Mouse (Mus musculus) kidney, postnatal 0 days (tissue): ENCODE measurements around the gene Foxa2. TPM values are rescaled to one million over a fixed set of nuclear protein-coding genes. Genes with fewer than 3 reads are reported as not detected.

ENCODE experiments used
- ATAC-seq: fragments of 200-750 bp; cut with Nextera tagmentation; replicated peaks from 2 replicates; pipeline ENCODE4 v1.8.0; 2017; ENCODE audit warnings: low read depth, moderate number of reproducible peaks, moderate TSS enrichment, moderate library complexity; ENCODE audit not compliant: low FRiP score
- DNase-seq: peaks from one replicate; pipeline ENCODE4 v3.0.0-alpha.2; 2016; ENCODE audit warnings: low spot score
- H3K27ac ChIP-seq: fragments of 300-500 bp; sonication (generic); 2 replicates; pipeline ENCODE4 v1.5.1; 2014; ENCODE audit warnings: mild to moderate bottlenecking
- H3K27me3 ChIP-seq: fragments of 300-500 bp; sonication (generic); 2 replicates; pipeline ENCODE4 v1.6.1; 2014; ENCODE audit warnings: low read length, mixed read lengths; ENCODE audit not compliant: insufficient read depth
- H3K36me3 ChIP-seq: fragments of 300-500 bp; sonication (generic); 2 replicates; pipeline ENCODE4 v1.6.1; 2014; ENCODE audit warnings: low read length, mixed read lengths; ENCODE audit not compliant: insufficient read depth
- H3K4me1 ChIP-seq: fragments of 300-500 bp; sonication (generic); replicated peaks from 2 replicates; pipeline ENCODE4 v1.6.1; 2014; ENCODE audit warnings: antibody characterized with exemption, low read length, mixed read lengths; ENCODE audit not compliant: insufficient read depth
- H3K4me2 ChIP-seq: fragments of 300-500 bp; sonication (generic); 2 replicates; pipeline ENCODE4 v1.6.1; 2014; ENCODE audit warnings: mild to moderate bottlenecking, low read length, moderate library complexity, mixed read lengths
- H3K4me3 ChIP-seq: fragments of 300-500 bp; sonication (generic); replicated peaks from 2 replicates; pipeline ENCODE4 v1.5.1; 2014; ENCODE audit warnings: low read depth, low read length
- H3K9ac ChIP-seq: fragments of 300-500 bp; sonication (generic); 2 replicates; pipeline ENCODE4 v1.6.1; 2014; ENCODE audit warnings: low read depth, low read length
- H3K9me3 ChIP-seq: fragments of 300-500 bp; sonication (generic); replicated peaks from 2 replicates; pipeline ENCODE4 v1.6.1; 2016; ENCODE audit warnings: low read length, inconsistent platforms, mixed read lengths
- CTCF ChIP-seq: IDR thresholded peaks from 2 replicates; pipeline ENCODE4 v1.5.1; 2016; ENCODE audit warnings: antibody characterized with exemption, low read depth, mild to moderate bottlenecking, moderate library complexity
- WGBS: fragments of 180-500 bp; shearing (Covaris S2); extraction: QIAGEN DNeasy Blood & Tissue Kit; methylation state at CpG from one replicate; pipeline ENCODE4 v1.1.7; 2014; 5-methylcytosine and 5-hydroxymethylcytosine counted together
- polyA plus RNA-seq: library from polyadenylated mRNA; unstranded; fragments of >200 nt; fragmentation: Nextera tagmentation; extraction: Ambion mirVana; gene quantifications from 2 replicates; pipeline ENCODE4 v1.2.1, GENCODE M21; 2015

Gene Foxa2
- not detected in 2 replicates for polyA plus RNA-seq

- Histone ChIP-seq H3K4me1 (peaks cover 8% of the 10 kb centered on the region; the same call in 1 of the 2 replicates), H3K27ac (no peak within 1 kb of the TSS), H3K9me3 (no peaks in the 10 kb centered on the region), H3K9ac (no peak within 1 kb of the TSS), H3K4me3 (peak within 1 kb of the TSS; percentile 40), H3K36me3 (no peaks in the 10 kb centered on the region), H3K4me2 (peak within 1 kb of the TSS; percentile 66), H3K27me3 (peaks cover 84% of the 10 kb centered on the region)
- under 1% methylated on average over 19 of the region's 19 CpGs for WGBS
- TF ChIP-seq CTCF, result no peak
- DNase-seq (no peak), ATAC-seq (no peak)
These were observed at the start of gene Foxa2 for GRCm38 (mm10) chr2:148046799-148047165. Foxa2 (minus strand) TSS chr2:148046969.

- ATAC-seq (no peak), DNase-seq (no peak)
- WGBS, result 80% methylated on average over 2 of the region's 2 CpGs
- Histone ChIP-seq H3K27ac (no peak overlapping the region), H3K9me3 (no peaks in the 10 kb centered on the region), H3K36me3 (no peaks in the 10 kb centered on the region), H3K4me3 (no peak overlapping the region), H3K4me2 (no peak overlapping the region), H3K9ac (no peak overlapping the region), H3K27me3 (no peaks in the 10 kb centered on the region), H3K4me1 (no peaks in the 10 kb centered on the region)
- no peak for TF ChIP-seq CTCF
These were observed 45.3 kb upstream of the Foxa2 start for GRCm38 (mm10) chr2:148092089-148092488.

- no peak for ATAC-seq
- WGBS, result 46% methylated on average over 6 of the region's 6 CpGs
These were observed 44.9 kb upstream of the Foxa2 start for GRCm38 (mm10) chr2:148091657-148092056.

GRCm38 (mm10) chr2:148090071-148090470 is 43.3 kb upstream of the Foxa2 start:
- no peaks in the 10 kb centered on the region for H3K4me1 ChIP-seq
- ATAC-seq (no peak), DNase-seq (no peak)
- WGBS, result 76% methylated on average over 2 of the region's 2 CpGs
- no peak overlapping the region for H3K9ac ChIP-seq
- no peaks in the 10 kb centered on the region for H3K36me3 ChIP-seq
- TF ChIP-seq CTCF, result no peak
- no peak overlapping the region for H3K4me2 ChIP-seq
- no peaks in the 10 kb centered on the region for H3K27me3 ChIP-seq
- H3K4me3 ChIP-seq, result no peak overlapping the region
- no peak overlapping the region for H3K27ac ChIP-seq
- no peaks in the 10 kb centered on the region for H3K9me3 ChIP-seq

More at GRCm38 (mm10) chr2:148091657-148092056, 44.9 kb upstream of the Foxa2 start:
- H3K4me1 ChIP-seq, result no peaks in the 10 kb centered on the region
- DNase-seq, result peak; percentile 19
- no peaks in the 10 kb centered on the region for H3K36me3 ChIP-seq
- H3K27me3 ChIP-seq, result no peaks in the 10 kb centered on the region
- H3K4me2 ChIP-seq, result no peak overlapping the region
- H3K27ac ChIP-seq, result no peak overlapping the region
- no peak overlapping the region for H3K4me3 ChIP-seq
- no peak for TF ChIP-seq CTCF
- H3K9ac ChIP-seq, result no peak overlapping the region
- H3K9me3 ChIP-seq, result no peaks in the 10 kb centered on the region

GRCm38 (mm10) chr2:148085529-148085928 is 38.8 kb upstream of the Foxa2 start:
- TF ChIP-seq CTCF, result no peak
- no peaks in the 10 kb centered on the region for H3K27me3 ChIP-seq
- ATAC-seq, result no peak
- WGBS, result 76% methylated on average over 5 of the region's 5 CpGs
- no peaks in the 10 kb centered on the region for H3K9me3 ChIP-seq
- no peaks in the 10 kb centered on the region for H3K4me1 ChIP-seq
- H3K4me3 ChIP-seq, result no peak overlapping the region
- H3K36me3 ChIP-seq, result no peaks in the 10 kb centered on the region
- DNase-seq, result no peak
- no peak overlapping the region for H3K9ac ChIP-seq
- no peak overlapping the region for H3K4me2 ChIP-seq
- H3K27ac ChIP-seq, result no peak overlapping the region

GRCm38 (mm10) chr2:148085126-148085525 is 38.4 kb upstream of the Foxa2 start:
- no peak for TF ChIP-seq CTCF
- H3K4me1 ChIP-seq, result no peaks in the 10 kb centered on the region
- ATAC-seq (no peak), DNase-seq (no peak)
- H3K36me3 ChIP-seq, result no peaks in the 10 kb centered on the region
- no peaks in the 10 kb centered on the region for H3K9me3 ChIP-seq
- no peaks in the 10 kb centered on the region for H3K27me3 ChIP-seq
- no peak overlapping the region for H3K4me2 ChIP-seq
- no peak overlapping the region for H3K27ac ChIP-seq
- WGBS, result 74% methylated on average over 4 of the region's 4 CpGs
- no peak overlapping the region for H3K9ac ChIP-seq
- no peak overlapping the region for H3K4me3 ChIP-seq

- 0 out of 2 replicates have a peak, but pooled peaks have one; percentile 29 for ATAC-seq
- TF ChIP-seq CTCF, result peak; percentile 84
- WGBS, result 19% methylated on average over 8 of the region's 8 CpGs
These were observed 35.5 kb upstream of the Foxa2 start for GRCm38 (mm10) chr2:148082283-148082682.

More at GRCm38 (mm10) chr2:148082283-148082682, 35.5 kb upstream of the Foxa2 start:
- Histone ChIP-seq H3K27me3 (no peaks in the 10 kb centered on the region), H3K4me2 (no peak overlapping the region), H3K4me1 (no peaks in the 10 kb centered on the region), H3K4me3 (no peak overlapping the region), H3K27ac (no peak overlapping the region), H3K36me3 (no peaks in the 10 kb centered on the region), H3K9ac (no peak overlapping the region), H3K9me3 (no peaks in the 10 kb centered on the region)
- DNase-seq, result peak; percentile 60
